Mouse (Mus musculus): ENCODE measurements around the gene Btnl10. TPM values are rescaled to one million over a fixed set of nuclear protein-coding genes. Genes with fewer than 3 reads are reported as not detected.
"Not testable (repeated sequence)": the region's sequence is repeated elsewhere in the genome, so short reads cannot be mapped to it uniquely, and the experiment has no call there.

The Btnl10 gene
- polyA plus RNA-seq, 1 experiment from 2014 or later: not detected

DNA sequence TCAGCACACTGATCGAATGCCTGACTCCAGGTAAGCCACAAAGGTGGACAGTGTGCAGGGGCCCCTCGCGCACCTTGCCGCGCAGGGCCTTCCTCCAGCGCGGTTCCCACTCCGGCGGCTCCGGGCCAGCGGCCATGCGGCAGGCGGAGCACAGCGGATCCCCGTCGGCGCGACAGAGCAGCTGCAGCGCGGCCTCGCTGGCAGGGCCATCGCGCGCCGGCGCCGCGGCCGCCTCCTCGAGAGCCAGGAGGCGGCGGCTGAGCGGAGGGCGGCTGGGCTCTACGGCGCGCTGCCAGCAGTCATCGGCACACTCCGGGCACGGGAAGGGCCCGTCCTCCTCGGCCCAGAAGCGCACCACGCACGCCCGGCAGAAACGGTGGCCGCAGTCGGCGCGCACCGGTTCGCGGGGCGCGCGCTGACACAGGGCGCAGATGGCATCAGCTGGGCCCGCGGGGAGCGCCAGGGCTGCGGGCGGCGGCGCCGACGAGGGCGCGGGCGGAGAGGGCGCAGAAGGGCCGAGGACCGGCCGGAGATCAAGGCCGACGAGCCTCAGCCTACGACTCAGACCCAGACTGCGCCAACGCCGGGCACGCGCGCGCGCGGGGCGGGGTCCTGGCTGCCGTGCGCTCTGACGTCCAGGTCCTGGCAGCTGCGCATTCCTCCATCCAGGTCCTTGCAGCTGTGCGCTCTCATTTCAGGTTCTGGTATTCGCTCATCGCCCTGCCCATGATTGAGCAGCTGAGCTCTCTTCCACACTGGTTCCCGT is 20.8 kb downstream of the Btnl10 start, which contains the start of gene Rnf187:
TSS of gene Rnf187 (minus strand) at position 595 of the 766 bp plus-strand sequence.
- H3K36me3 ChIP-seq: peaks cover 33% of the 10 kb centered on the region
- peak within 1 kb of the TSS; percentile 90 for H3K27ac ChIP-seq
- H3K9ac ChIP-seq: peak within 1 kb of the TSS; percentile 97
- H3K4me3 ChIP-seq: peak within 1 kb of the TSS; percentile 92
- peaks cover 20% of the 10 kb centered on the region for H3K4me1 ChIP-seq
- ATAC-seq (ENCODE audit: low FRiP score, low read depth): peak; percentile 98
- peaks cover 3% of the 10 kb centered on the region for H3K27me3 ChIP-seq
- WGBS: under 1% methylated on average over 95 of the region's 95 CpGs
- peak within 1 kb of the TSS; percentile 95 for H3K4me2 ChIP-seq (replicated peaks)
- H3K9me3 ChIP-seq: no peaks in the 10 kb centered on the region

GRCm38 (mm10) chr11:58939088-58939439 is 21.4 kb downstream of the Btnl10 start:
- no peak for ATAC-seq (ENCODE audit: low FRiP score, low read depth)
- WGBS: 20% methylated on average over 6 of the region's 6 CpGs
- Histone ChIP-seq H3K27me3 (peaks cover 7% of the 10 kb centered on the region), H3K4me2 (replicated peaks) (peak overlapping the region; percentile 95), H3K4me1 (peaks cover 20% of the 10 kb centered on the region), H3K4me3 (peak overlapping the region; percentile 92), H3K36me3 (peaks cover 27% of the 10 kb centered on the region), H3K9me3 (no peaks in the 10 kb centered on the region), H3K9ac (peak overlapping the region; percentile 97), H3K27ac (peak overlapping the region; percentile 90; the same call in 1 of the 2 replicates)

- 58% methylated on average over 5 of the region's 5 CpGs for WGBS
- Histone ChIP-seq H3K9me3 (no peaks in the 10 kb centered on the region), H3K4me2 (replicated peaks) (no peak overlapping the region), H3K4me3 (no peak overlapping the region), H3K27me3 (peaks cover 30% of the 10 kb centered on the region), H3K9ac (no peak overlapping the region), H3K36me3 (no peaks in the 10 kb centered on the region), H3K27ac (no peak overlapping the region), H3K4me1 (peaks cover 10% of the 10 kb centered on the region; the same call in 1 of the 2 replicates)
- ATAC-seq (ENCODE audit: low FRiP score, low read depth): no peak
These were observed 26.4 kb downstream of the Btnl10 start for GRCm38 (mm10) chr11:58944136-58944535.

DNA sequence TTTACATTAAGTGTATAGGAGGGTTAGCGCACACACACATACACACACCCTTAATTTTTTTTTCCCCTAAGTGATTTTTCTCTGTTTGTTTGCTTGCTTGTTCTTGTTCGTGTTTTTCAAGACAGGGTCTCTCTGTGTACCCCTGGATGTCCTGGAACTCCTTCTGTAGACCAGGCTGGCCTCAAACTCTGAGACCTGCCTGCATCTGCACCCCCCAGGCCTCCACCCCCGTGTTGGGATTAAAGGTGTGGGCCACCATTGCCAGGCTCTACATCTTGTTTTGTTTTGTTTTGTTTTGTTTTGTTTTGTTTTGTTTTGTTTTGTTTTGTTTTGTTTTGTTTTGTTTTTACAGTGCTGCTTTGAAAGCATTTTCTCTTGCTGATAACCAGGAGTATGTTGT is 29.6 kb downstream of the Btnl10 start:
- WGBS: 77% methylated on average over 3 of the region's 3 CpGs
- H3K4me1 ChIP-seq: peaks cover 13% of the 10 kb centered on the region; the same call in 1 of the 2 replicates

GRCm38 (mm10) chr11:58947798-58948528 is 30.3 kb downstream of the Btnl10 start:
- peaks cover 16% of the 10 kb centered on the region; the same call in 1 of the 2 replicates for H3K4me1 ChIP-seq
- no peaks in the 10 kb centered on the region for H3K36me3 ChIP-seq
- peak overlapping the region; percentile 52 for H3K4me3 ChIP-seq
- H3K27me3 ChIP-seq: peaks cover 54% of the 10 kb centered on the region
- peak; percentile 58; the same call in 1 of the 2 replicates for ATAC-seq (ENCODE audit: low FRiP score, low read depth)
- peak overlapping the region; percentile 71 for H3K4me2 ChIP-seq (replicated peaks)
- H3K9ac ChIP-seq: peak overlapping the region; percentile 59
- no peaks in the 10 kb centered on the region for H3K9me3 ChIP-seq
- H3K27ac ChIP-seq: peak overlapping the region; percentile 92
- WGBS: 18% methylated on average over 23 of the region's 23 CpGs

More for the DNA sequence above, 29.6 kb downstream of the Btnl10 start:
- H3K9ac ChIP-seq: no peak overlapping the region
- no peaks in the 10 kb centered on the region for H3K36me3 ChIP-seq
- no peaks in the 10 kb centered on the region for H3K9me3 ChIP-seq
- H3K4me3 ChIP-seq: no peak overlapping the region
- H3K4me2 ChIP-seq (replicated peaks): peak overlapping the region; percentile 71; the same call in 1 of the 2 replicates
- H3K27ac ChIP-seq: no peak overlapping the region
- ATAC-seq (ENCODE audit: low FRiP score, low read depth): no peak
- peaks cover 54% of the 10 kb centered on the region for H3K27me3 ChIP-seq

- H3K27me3 ChIP-seq: peaks cover 48% of the 10 kb centered on the region
- no peaks in the 10 kb centered on the region for H3K36me3 ChIP-seq
- under 1% methylated on average over 48 of the region's 48 CpGs for WGBS
- peak; percentile 90 for ATAC-seq (ENCODE audit: low FRiP score, low read depth)
- H3K4me3 ChIP-seq: peak within 1 kb of the TSS; percentile 52
- H3K4me1 ChIP-seq: peaks cover 24% of the 10 kb centered on the region; the same call in 1 of the 2 replicates
- H3K27ac ChIP-seq: peak within 1 kb of the TSS; percentile 92
- H3K9ac ChIP-seq: peak within 1 kb of the TSS; percentile 75
- no peaks in the 10 kb centered on the region for H3K9me3 ChIP-seq
- peak within 1 kb of the TSS; percentile 71 for H3K4me2 ChIP-seq (replicated peaks)
These were observed 31.1 kb downstream of the Btnl10 start, which contains the start of gene Hist3h2ba for GRCm38 (mm10) chr11:58948542-58949479. Gene Hist3h2ba, plus strand, starts transcription at chr11:58948920.

DNA sequence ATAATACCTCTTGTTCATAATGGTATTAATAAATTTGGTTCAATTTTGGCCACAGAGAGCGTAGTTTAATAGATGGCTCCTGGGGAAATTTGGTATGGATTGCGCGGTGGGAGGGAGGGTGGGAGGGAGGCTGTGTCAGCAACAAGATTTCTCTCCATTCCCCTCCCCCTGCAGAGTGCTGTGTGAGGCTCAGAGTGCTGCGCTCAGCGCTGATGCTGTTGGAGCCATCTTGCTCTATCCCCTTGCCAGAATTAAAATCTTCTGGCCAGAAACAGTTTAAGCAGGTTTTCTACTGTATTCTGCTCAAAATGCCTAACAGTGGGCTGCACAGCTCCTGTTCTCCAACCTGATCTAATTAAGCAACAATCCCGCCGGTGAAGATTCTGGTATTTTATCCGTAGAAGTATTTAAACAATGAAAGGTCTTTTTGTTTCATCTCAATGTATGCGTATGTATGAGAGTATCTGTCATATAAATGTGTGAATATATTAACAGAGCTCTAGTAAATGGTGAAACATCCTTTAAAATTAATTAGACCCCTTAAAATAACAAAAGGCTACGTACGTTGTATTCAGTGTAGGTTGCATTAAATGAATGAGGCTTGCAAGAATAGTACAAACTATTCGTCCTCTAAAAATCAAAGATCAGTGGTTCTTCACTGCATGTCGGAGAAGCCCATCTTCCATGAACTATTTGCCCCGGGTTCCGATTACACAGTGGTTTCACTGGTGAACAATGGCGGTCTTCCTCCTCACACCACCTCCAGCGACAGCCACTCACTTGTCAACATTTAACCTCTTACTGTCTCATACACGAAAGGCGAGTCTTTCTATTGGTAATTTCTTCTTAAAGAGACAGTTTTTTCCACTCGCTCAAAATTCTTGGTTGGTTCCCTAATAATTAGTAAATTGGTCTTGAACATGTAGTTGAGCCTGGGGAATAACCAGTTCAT is 32.0 kb downstream of the Btnl10 start:
- 12% methylated on average over 20 of the region's 20 CpGs for WGBS
- Histone ChIP-seq H3K27me3 (peaks cover 40% of the 10 kb centered on the region), H3K27ac (peak overlapping the region; percentile 90)

DNA sequence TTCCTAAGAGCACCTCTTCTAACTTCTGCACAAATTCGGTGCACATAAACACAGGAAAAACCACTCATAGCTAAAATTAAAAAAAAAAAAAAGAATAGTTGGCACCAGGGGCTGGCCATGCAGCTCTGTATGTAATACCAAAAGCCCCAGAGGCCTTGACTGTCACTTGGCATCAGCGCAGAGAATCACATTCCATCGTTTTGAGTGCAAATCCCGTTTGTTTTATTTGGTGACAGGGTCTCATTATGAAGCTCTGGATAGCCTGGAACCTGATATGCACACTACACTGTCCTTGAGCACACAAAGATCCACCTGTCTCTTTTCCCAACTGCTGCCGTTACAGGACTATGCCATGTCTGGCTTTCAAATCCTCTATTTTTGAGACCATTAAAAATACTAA is 33.5 kb downstream of the Btnl10 start:
- H3K4me1 ChIP-seq: peaks cover 30% of the 10 kb centered on the region
- no peak for ATAC-seq (ENCODE audit: low FRiP score, low read depth)
- H3K27ac ChIP-seq: no peak overlapping the region
- no peaks in the 10 kb centered on the region for H3K9me3 ChIP-seq
- H3K36me3 ChIP-seq: no peaks in the 10 kb centered on the region
- H3K4me2 ChIP-seq (replicated peaks): no peak overlapping the region
- no peak overlapping the region for H3K4me3 ChIP-seq
- H3K9ac ChIP-seq: no peak overlapping the region
- peaks cover 26% of the 10 kb centered on the region for H3K27me3 ChIP-seq
- 71% methylated on average over 5 of the region's 5 CpGs for WGBS

More for the DNA sequence above, 32.0 kb downstream of the Btnl10 start:
- H3K4me2 ChIP-seq (replicated peaks): peak overlapping the region; percentile 71
- no peaks in the 10 kb centered on the region for H3K36me3 ChIP-seq
- peak overlapping the region; percentile 52 for H3K4me3 ChIP-seq
- H3K9me3 ChIP-seq: no peaks in the 10 kb centered on the region
- H3K9ac ChIP-seq: peak overlapping the region; percentile 75
- peaks cover 25% of the 10 kb centered on the region; the same call in 1 of the 2 replicates for H3K4me1 ChIP-seq
- ATAC-seq (ENCODE audit: low FRiP score, low read depth): no peak

- WGBS: under 1% methylated on average over 33 of the region's 33 CpGs
- Histone ChIP-seq H3K4me1 (peaks cover 41% of the 10 kb centered on the region), H3K4me3 (peak overlapping the region; percentile 84), H3K9me3 (no peaks in the 10 kb centered on the region), H3K4me2 (replicated peaks) (peak overlapping the region; percentile 93), H3K27ac (peak overlapping the region; percentile 86), H3K9ac (peak overlapping the region; percentile 74), H3K36me3 (peaks cover 14% of the 10 kb centered on the region), H3K27me3 (peaks cover 29% of the 10 kb centered on the region)
- ATAC-seq (ENCODE audit: low FRiP score, low read depth): no peak; the same call in none of the 2 replicates
These were observed 35.9 kb downstream of the Btnl10 start for GRCm38 (mm10) chr11:58953351-58954169.

DNA sequence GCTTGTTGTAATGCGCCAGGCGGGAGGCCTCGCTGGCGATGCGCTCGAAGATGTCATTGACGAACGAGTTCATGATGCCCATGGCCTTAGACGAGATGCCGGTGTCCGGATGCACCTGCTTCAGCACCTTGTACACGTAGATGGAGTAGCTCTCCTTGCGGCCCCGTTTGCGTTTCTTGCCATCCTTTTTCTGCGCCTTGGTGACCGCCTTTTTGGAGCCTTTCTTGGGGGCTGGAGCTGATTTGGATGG is 36.4 kb downstream of the Btnl10 start:
- Histone ChIP-seq H3K4me1 (peaks cover 40% of the 10 kb centered on the region), H3K4me3 (peak overlapping the region; percentile 84), H3K27me3 (peaks cover 31% of the 10 kb centered on the region), H3K4me2 (replicated peaks) (peak overlapping the region; percentile 93), H3K9ac (peak overlapping the region; percentile 74), H3K27ac (peak overlapping the region; percentile 86), H3K36me3 (peaks cover 14% of the 10 kb centered on the region)
- WGBS: 0% methylated on average over 17 of the region's 17 CpGs
- not testable (repeated sequence) for H3K9me3 ChIP-seq; ATAC-seq (ENCODE audit: low FRiP score, low read depth)

Measured in limb, embryonic 13.5 days (tissue).